17 mouse cellular contexts compared by ENCODE assay signal in genomic region chr1:67223666-67224065, GRCm38 (mm10).
"Had no signal": no experiment of that assay in that cellular context is flagged by ENCODE, and none has a peak within 500 bp of the region (broad histone marks: within the 10 kb centered on the region; RNA-seq: fewer than 3 reads in every experiment).

No protein-coding gene starts in this region.

- H3K27ac ChIP-seq: kidney, embryonic 15.5 days; limb, embryonic 13.5 days; liver, embryonic 15.5 days; midbrain, embryonic 10.5 days; neural tube, embryonic 15.5 days had no signal

- H3K36me3 ChIP-seq: kidney, embryonic 15.5 days; limb, embryonic 13.5 days; liver, embryonic 15.5 days; midbrain, embryonic 10.5 days; neural tube, embryonic 15.5 days had no signal

- H3K4me3 ChIP-seq: kidney, embryonic 15.5 days; limb, embryonic 13.5 days; liver, embryonic 15.5 days; midbrain, embryonic 10.5 days; myocyte; neural tube, embryonic 15.5 days had no signal

- H3K9ac ChIP-seq: kidney, embryonic 15.5 days; limb, embryonic 13.5 days; liver, embryonic 15.5 days; lung, embryonic 14.5 days; neural tube, embryonic 15.5 days had no signal

- H3K9me3 ChIP-seq: kidney, embryonic 15.5 days; limb, embryonic 13.5 days; liver, embryonic 15.5 days; midbrain, embryonic 10.5 days; neural tube, embryonic 15.5 days had no signal

- DNase-seq: kidney, adult 2 months; kidney, postnatal 14 days; left cerebral cortex, postnatal 4 days; lung, embryonic 14.5 days; lung, postnatal 10 days; lung, postnatal 4 days; midbrain, embryonic 14.5 days; right cerebral cortex, adult 18-20 months; right cerebral cortex, postnatal 25 days; thymus, postnatal 4 days had no signal

- H3K4me2 ChIP-seq: kidney, embryonic 15.5 days; limb, embryonic 13.5 days; liver, embryonic 11.5 days; liver, embryonic 15.5 days; lung, embryonic 14.5 days; neural tube, embryonic 15.5 days had no signal

- H3K27me3 ChIP-seq: kidney, embryonic 15.5 days; limb, embryonic 13.5 days; liver, embryonic 15.5 days; neural tube, embryonic 15.5 days had no signal

- H3K4me1 ChIP-seq: kidney, embryonic 15.5 days; limb, embryonic 13.5 days; liver, embryonic 15.5 days; neural tube, embryonic 15.5 days had no signal
